Mouse (Mus musculus): ENCODE results near the gene Pet100. TPM values are rescaled to one million over a fixed set of nuclear protein-coding genes. Genes with fewer than 3 reads are reported as not detected.

Pet100 gene
- polyA plus RNA-seq, 1 experiment from 2014 or later: 94.0 TPM

DNA sequence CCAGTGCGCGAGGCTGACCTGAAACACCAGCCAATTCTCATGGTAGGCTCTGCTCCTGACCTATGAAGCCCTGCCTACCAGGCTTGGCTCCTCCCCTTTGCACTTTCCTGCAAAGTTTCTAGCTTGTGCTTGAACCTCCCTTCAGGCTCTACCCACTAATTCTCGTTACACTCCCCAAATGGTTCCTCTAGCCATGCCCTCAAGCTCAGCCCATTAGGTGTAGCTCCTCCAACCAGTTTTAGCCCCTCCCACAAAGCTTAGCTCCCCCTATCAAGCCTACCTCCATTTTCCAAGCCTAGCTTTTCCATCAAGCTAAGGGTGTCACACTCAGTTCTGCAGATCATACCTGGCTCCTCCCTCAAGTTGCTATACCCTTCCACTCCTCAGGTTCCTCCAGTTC is 23.3 kb upstream of the Pet100 start:
- H3K36me3 ChIP-seq: peaks cover 51% of the 10 kb centered on the region

GRCm38 (mm10) chr8:3599219-3599618 is 22.1 kb upstream of the Pet100 start:
- no peaks in the 10 kb centered on the region for H3K9me3 ChIP-seq (replicated peaks)
- H3K27ac ChIP-seq (replicated peaks): no peak overlapping the region
- H3K36me3 ChIP-seq: peaks cover 63% of the 10 kb centered on the region
- H3K4me1 ChIP-seq: no peaks in the 10 kb centered on the region
- 69% methylated on average over 1 of the region's 1 CpGs for WGBS
- H3K4me3 ChIP-seq: no peak overlapping the region
- DNase-seq (ENCODE audit: low spot score): no peak
- no peaks in the 10 kb centered on the region for H3K27me3 ChIP-seq (ENCODE audit: low read depth, poor library complexity, severe bottlenecking)

More for the DNA sequence above, 23.3 kb upstream of the Pet100 start:
- DNase-seq (ENCODE audit: low spot score): no peak
- Histone ChIP-seq H3K27ac (replicated peaks) (no peak overlapping the region), H3K27me3 (ENCODE audit: low read depth, poor library complexity, severe bottlenecking) (no peaks in the 10 kb centered on the region), H3K4me1 (no peaks in the 10 kb centered on the region), H3K4me3 (no peak overlapping the region), H3K9me3 (replicated peaks) (no peaks in the 10 kb centered on the region)
- WGBS: 81% methylated on average over 3 of the region's 3 CpGs

- Histone ChIP-seq H3K4me3 (no peak overlapping the region), H3K36me3 (peaks cover 74% of the 10 kb centered on the region), H3K27me3 (ENCODE audit: low read depth, poor library complexity, severe bottlenecking) (no peaks in the 10 kb centered on the region), H3K4me1 (no peaks in the 10 kb centered on the region), H3K9me3 (replicated peaks) (no peaks in the 10 kb centered on the region), H3K27ac (replicated peaks) (no peak overlapping the region)
- no peak for DNase-seq (ENCODE audit: low spot score)
- WGBS: 96% methylated on average over 6 of the region's 6 CpGs
These were observed 20.9 kb upstream of the Pet100 start for GRCm38 (mm10) chr8:3600401-3600800.

- DNase-seq (ENCODE audit: low spot score): no peak
- WGBS: 79% methylated on average over 13 of the region's 13 CpGs
- Histone ChIP-seq H3K27ac (replicated peaks) (no peak overlapping the region), H3K4me1 (no peaks in the 10 kb centered on the region), H3K4me3 (no peak overlapping the region), H3K36me3 (peaks cover 95% of the 10 kb centered on the region), H3K27me3 (ENCODE audit: low read depth, poor library complexity, severe bottlenecking) (no peaks in the 10 kb centered on the region), H3K9me3 (replicated peaks) (no peaks in the 10 kb centered on the region)
These were observed 17.9 kb upstream of the Pet100 start for GRCm38 (mm10) chr8:3603439-3603838.

DNA sequence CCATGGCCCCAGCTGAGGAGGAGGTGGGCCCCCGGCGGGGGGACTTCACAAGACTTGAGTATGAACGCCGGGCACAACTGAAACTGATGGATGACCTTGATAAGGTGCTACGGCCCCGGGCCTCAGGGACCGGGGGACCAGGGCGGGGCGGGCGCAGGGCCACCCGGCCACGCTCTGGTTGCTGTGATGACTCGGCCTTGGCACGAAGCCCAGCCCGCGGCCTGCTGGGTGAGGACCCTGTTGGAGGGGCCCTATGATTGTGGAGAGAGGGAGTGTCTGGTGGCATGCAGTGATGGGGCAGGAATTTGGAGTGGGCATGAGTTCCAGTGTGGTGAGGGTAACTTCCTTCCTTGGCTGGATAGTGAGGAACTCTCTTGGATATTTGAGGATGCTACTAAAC is 14.8 kb upstream of the Pet100 start:
- Histone ChIP-seq H3K27ac (replicated peaks) (no peak overlapping the region), H3K9me3 (replicated peaks) (no peaks in the 10 kb centered on the region), H3K36me3 (peaks cover 99% of the 10 kb centered on the region), H3K4me3 (no peak overlapping the region), H3K4me1 (no peaks in the 10 kb centered on the region), H3K27me3 (ENCODE audit: low read depth, poor library complexity, severe bottlenecking) (no peaks in the 10 kb centered on the region)
- DNase-seq (ENCODE audit: low spot score): no peak
- 95% methylated on average over 16 of the region's 16 CpGs for WGBS

DNA sequence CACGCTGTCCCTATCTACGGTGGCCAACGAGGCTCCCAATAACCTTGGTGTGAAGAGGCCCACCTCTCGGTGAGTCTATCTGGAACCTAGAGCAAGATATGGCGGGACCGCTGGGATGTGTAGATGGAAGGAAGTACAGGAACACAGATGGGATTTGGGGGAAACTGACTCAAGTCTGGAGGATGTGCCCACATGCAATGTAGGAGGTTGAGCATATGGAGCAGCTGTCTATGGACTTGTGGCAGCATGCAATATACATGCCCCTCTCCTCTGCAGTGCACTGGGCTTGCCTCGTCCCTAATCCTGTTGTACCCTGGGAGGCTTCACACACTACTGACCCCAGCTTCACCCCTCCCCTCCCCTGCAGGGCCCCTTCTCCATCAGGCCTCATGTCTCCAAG is 13.5 kb upstream of the Pet100 start:
- H3K36me3 ChIP-seq: peaks cover 99% of the 10 kb centered on the region
- no peaks in the 10 kb centered on the region for H3K4me1 ChIP-seq
- no peak overlapping the region for H3K27ac ChIP-seq (replicated peaks)
- H3K27me3 ChIP-seq (ENCODE audit: low read depth, poor library complexity, severe bottlenecking): no peaks in the 10 kb centered on the region
- no peaks in the 10 kb centered on the region for H3K9me3 ChIP-seq (replicated peaks)
- 86% methylated on average over 7 of the region's 7 CpGs for WGBS
- no peak for DNase-seq (ENCODE audit: low spot score)
- H3K4me3 ChIP-seq: no peak overlapping the region

GRCm38 (mm10) chr8:3609046-3609815 is 12.1 kb upstream of the Pet100 start:
- no peak overlapping the region for H3K27ac ChIP-seq (replicated peaks)
- peaks cover 99% of the 10 kb centered on the region for H3K36me3 ChIP-seq
- no peaks in the 10 kb centered on the region for H3K27me3 ChIP-seq (ENCODE audit: low read depth, poor library complexity, severe bottlenecking)
- 89% methylated on average over 12 of the region's 12 CpGs for WGBS
- H3K4me1 ChIP-seq: no peaks in the 10 kb centered on the region
- no peak for DNase-seq (ENCODE audit: low spot score)
- H3K4me3 ChIP-seq: no peak overlapping the region
- no peaks in the 10 kb centered on the region for H3K9me3 ChIP-seq (replicated peaks)

DNA sequence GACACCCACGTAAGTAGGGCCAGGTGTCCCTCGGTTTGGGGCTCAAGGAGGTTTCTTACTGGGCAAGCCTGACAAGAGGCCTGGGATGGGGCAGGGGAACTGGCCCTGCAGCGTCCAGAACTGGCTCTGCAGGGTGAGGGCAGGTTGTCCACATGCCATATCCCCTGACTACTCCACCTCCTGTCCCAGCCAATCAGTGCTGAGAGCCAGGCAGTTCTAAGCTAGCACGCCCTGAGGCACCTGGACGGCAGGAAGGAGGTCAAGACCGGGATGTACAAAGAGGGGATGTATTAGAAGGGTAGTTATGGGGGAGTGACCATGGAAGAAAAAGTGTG is 11.6 kb upstream of the Pet100 start:
- DNase-seq (ENCODE audit: low spot score): no peak
- no peak overlapping the region for H3K27ac ChIP-seq (replicated peaks)
- H3K36me3 ChIP-seq: peaks cover 99% of the 10 kb centered on the region
- no peaks in the 10 kb centered on the region for H3K27me3 ChIP-seq (ENCODE audit: low read depth, poor library complexity, severe bottlenecking)
- 88% methylated on average over 6 of the region's 6 CpGs for WGBS
- H3K4me1 ChIP-seq: no peaks in the 10 kb centered on the region
- no peaks in the 10 kb centered on the region for H3K9me3 ChIP-seq (replicated peaks)
- no peak overlapping the region for H3K4me3 ChIP-seq

GRCm38 (mm10) chr8:3622119-3622518 is 771 bp downstream of the Pet100 start:
- Histone ChIP-seq H3K27me3 (ENCODE audit: low read depth, poor library complexity, severe bottlenecking) (no peaks in the 10 kb centered on the region), H3K36me3 (peaks cover 18% of the 10 kb centered on the region), H3K27ac (replicated peaks) (0 out of 2 replicates have a peak overlapping the region, but pooled peaks have one; percentile 82), H3K4me1 (peaks cover 20% of the 10 kb centered on the region), H3K9me3 (replicated peaks) (no peaks in the 10 kb centered on the region), H3K4me3 (peak overlapping the region; percentile 75)
- 77% methylated on average over 8 of the region's 8 CpGs for WGBS
- no peak for DNase-seq (ENCODE audit: low spot score)

- Histone ChIP-seq H3K27me3 (ENCODE audit: low read depth, poor library complexity, severe bottlenecking) (peaks cover 17% of the 10 kb centered on the region), H3K27ac (replicated peaks) (no peak within 1 kb of the TSS), H3K4me3 (no peak within 1 kb of the TSS), H3K36me3 (no peaks in the 10 kb centered on the region; the same call in 1 of the 2 replicates), H3K9me3 (replicated peaks) (no peaks in the 10 kb centered on the region), H3K4me1 (peaks cover 10% of the 10 kb centered on the region)
- DNase-seq (ENCODE audit: low spot score): no peak
- WGBS: 67% methylated on average over 1 of the region's 1 CpGs
These were observed 4.1 kb downstream of the Pet100 start, which contains the start of gene Pcp2 for GRCm38 (mm10) chr8:3625445-3625844. Gene Pcp2 (minus strand): TSS chr8:3625545.

- no peaks in the 10 kb centered on the region for H3K9me3 ChIP-seq (replicated peaks)
- no peaks in the 10 kb centered on the region; the same call in 1 of the 2 replicates for H3K36me3 ChIP-seq
- H3K27ac ChIP-seq (replicated peaks): no peak overlapping the region
- peaks cover 18% of the 10 kb centered on the region for H3K4me1 ChIP-seq
- peaks cover 17% of the 10 kb centered on the region for H3K27me3 ChIP-seq (ENCODE audit: low read depth, poor library complexity, severe bottlenecking)
- DNase-seq (ENCODE audit: low spot score): no peak
- WGBS: 69% methylated on average over 5 of the region's 5 CpGs
- no peak overlapping the region for H3K4me3 ChIP-seq
These were observed 5.6 kb downstream of the Pet100 start for GRCm38 (mm10) chr8:3626971-3627370.

GRCm38 (mm10) chr8:3628014-3628413 is 6.7 kb downstream of the Pet100 start:
- no peak for DNase-seq (ENCODE audit: low spot score)
- no peaks in the 10 kb centered on the region for H3K9me3 ChIP-seq (replicated peaks)
- H3K4me1 ChIP-seq: peaks cover 13% of the 10 kb centered on the region
- H3K4me3 ChIP-seq: no peak overlapping the region
- no peaks in the 10 kb centered on the region; the same call in 1 of the 2 replicates for H3K36me3 ChIP-seq
- peaks cover 17% of the 10 kb centered on the region for H3K27me3 ChIP-seq (ENCODE audit: low read depth, poor library complexity, severe bottlenecking)
- no peak overlapping the region for H3K27ac ChIP-seq (replicated peaks)
- 28% methylated on average over 5 of the region's 5 CpGs for WGBS

DNA sequence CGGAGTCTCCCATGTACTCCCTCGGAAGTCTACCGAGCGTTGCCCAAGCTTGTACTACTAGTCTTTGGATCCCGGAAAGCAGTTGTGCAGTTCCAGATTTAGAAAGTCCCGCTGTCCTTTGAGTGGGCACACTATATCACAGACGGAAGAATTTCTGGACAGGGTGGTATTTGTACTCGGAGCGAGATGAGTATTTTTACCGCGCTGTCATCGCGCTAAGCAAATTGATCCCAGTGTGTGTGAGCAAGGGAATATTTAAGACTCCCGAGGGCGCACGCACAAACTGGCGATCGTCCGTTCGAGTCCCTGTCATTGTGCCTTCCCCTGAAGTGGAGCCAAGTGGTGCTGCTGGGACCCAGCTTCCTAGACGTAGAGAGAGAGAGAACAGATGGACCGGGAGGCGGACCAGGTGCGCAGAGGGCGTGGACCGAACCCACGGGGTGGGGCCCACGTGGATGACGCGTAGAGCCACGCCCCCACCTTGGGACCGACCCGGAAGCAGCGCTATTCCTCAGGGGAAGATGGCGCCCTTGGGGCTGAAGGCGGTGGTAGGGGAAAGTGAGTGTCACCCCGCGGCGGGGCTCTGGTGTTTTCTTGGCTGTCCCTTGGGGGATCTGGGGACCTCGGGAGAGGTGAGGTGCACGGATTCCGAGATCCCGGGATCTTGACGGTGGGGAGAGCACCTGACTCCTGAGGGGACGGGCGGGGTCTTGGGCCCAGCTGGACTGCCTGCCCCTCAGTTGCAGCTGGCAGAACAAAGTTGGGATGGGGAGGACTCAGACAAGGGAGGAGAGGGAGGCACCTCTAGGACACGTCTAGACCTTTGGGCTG is 9.5 kb downstream of the Pet100 start, which contains the start of gene Stxbp2:
Gene Stxbp2, plus strand, starts transcription at position 309 of the 831 bp plus-strand sequence.
- Histone ChIP-seq H3K27me3 (ENCODE audit: low read depth, poor library complexity, severe bottlenecking) (peaks cover 17% of the 10 kb centered on the region), H3K4me1 (peaks cover 13% of the 10 kb centered on the region), H3K27ac (replicated peaks) (peak within 1 kb of the TSS; percentile 77), H3K36me3 (peaks cover 1% of the 10 kb centered on the region; the same call in 1 of the 2 replicates), H3K9me3 (replicated peaks) (no peaks in the 10 kb centered on the region), H3K4me3 (peak within 1 kb of the TSS; percentile 67)
- WGBS: 6% methylated on average over 47 of the region's 47 CpGs
- peak; percentile 48 for DNase-seq (ENCODE audit: low spot score)
